Mouse (Mus musculus) gastrocnemius, adult 2 months (tissue): ENCODE measurements at regions not wholly inside any gene's neighbourhood (a gene's known extent, or its start where the extent isn't known, plus 50 kb on each side); places are given as distances from the start of the nearest gene placed in this dataset.

Source experiments
- DNase-seq: peaks from one replicate; pipeline ENCODE4 v3.0.0; 2022
- H3K27ac ChIP-seq: fragments of 200-600 bp; 2 replicates; pipeline ENCODE4 v1.8.1; 2022; ENCODE audit warnings: mild to moderate bottlenecking
- H3K4me3 ChIP-seq: fragments of 200-600 bp; 2 replicates; pipeline ENCODE4 v1.8.1; 2022; ENCODE audit warnings: mild to moderate bottlenecking, moderate library complexity
- CTCF ChIP-seq: fragments of 200-600 bp; IDR thresholded peaks from 2 replicates; pipeline ENCODE4 v1.8.1; 2022; ENCODE audit warnings: antibody characterized with exemption, mild to moderate bottlenecking, moderate library complexity
- intact Hi-C: fragments of 180-260 bp; cut with DNase I; formaldehyde crosslinking; loops from one replicate; pipeline ENCODE4 v1.15.1; 2025

DNA sequence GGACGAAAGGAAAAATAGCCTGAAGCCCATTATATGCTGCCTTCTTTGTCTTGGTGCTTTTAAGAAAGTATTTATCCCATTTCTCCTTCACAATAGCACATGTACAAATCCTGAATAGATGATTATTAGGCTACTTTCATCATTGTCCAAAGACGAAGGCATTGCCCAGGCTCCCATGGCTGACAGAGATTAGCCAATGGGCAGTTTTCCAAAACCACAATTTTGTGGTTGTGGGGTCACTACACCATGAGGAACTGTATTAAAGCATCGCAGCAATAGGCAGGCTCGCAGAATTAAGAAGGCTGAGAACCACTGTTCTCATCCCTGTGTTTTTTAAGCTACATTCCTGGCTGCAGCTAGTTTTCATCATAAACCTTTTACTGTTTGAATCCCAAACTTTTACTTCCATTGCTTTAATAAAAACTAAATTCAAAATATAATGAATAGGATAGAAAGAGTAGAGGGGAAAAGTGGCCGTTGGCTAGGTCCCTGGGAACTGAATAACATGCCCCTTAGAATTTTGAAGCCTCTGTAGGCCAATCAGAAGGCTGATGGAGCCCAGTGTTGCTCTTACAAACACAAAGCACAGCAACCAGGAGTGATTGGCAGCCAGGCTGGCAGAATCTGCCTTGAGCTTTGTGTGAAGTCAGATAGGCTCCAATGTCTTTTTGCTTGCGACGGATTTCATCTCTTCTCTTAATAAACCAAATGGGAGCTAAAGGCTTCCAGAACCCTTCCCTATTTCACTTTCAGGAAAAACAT, 199.7 kb downstream of the Galc start:
- DNase-seq, result no peak
- Histone ChIP-seq H3K27ac (no peak overlapping the region), H3K4me3 (no peak overlapping the region)
- intact Hi-C loops, result no loop called here
- no peak for TF ChIP-seq CTCF

DNA sequence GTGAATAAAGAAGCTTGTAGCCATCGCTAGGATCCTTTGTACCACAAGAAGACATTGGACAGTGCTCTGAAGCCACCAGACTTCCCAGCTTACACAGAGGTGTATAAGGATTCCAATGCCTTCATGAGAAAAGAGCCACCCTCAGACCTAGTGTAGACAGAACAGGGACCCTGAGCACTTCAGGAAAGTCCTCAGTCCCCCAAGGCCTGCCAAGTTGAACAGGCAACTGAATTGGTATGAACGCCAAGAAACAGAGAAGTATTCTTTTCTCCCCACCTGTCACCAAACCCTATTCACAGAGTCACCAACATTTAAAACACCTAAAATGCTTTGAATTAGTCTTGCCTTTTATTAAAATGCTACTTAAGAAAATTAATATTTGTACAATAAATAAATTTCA, 200.3 kb downstream of the Galc start:
- no peak overlapping the region for H3K4me3 ChIP-seq
- H3K27ac ChIP-seq, result no peak overlapping the region
- no peak for DNase-seq
- intact Hi-C loops, result no loop called here
- no peak for TF ChIP-seq CTCF

DNA sequence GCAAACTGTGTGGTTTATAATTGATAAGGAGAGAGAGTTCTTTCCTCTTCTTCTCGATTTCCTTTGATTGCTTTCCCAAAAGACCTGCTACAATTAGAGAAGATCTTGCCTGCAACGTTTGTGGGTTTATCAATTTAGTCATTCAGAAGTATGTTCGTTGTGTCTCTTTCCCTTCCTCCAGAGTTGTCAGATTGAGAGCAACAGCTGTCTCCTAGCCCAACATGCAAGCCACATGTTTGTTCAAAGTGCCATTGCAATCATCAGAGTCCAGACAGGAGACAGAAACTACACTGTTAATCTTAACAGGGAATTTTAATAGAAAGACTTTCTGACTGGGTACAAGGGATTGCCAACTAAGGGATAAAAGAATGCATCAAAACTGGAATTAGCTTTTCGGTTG, 208.3 kb downstream of the Galc start:
- TF ChIP-seq CTCF, result no peak
- Histone ChIP-seq H3K27ac (no peak overlapping the region), H3K4me3 (no peak overlapping the region)
- no peak for DNase-seq
- intact Hi-C loops, result no loop called here

DNA sequence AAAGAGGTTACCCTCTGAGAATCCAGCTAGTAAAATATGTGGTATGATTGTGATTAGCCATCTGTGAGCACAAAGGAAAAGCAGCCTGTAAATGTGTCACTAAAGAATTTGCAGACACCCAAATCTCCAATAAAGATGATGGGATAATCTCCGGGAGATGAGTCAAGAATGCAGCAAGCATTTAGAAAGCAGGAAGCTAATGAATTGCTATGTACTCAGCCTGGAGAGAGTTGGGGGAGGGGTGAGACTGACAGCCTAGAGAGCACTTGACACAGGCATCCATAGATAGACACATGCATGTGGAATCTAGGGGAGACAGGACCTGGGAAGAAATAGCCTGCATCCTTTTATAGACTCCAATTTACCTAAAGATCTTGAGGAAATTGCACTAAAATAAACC, 208.8 kb downstream of the Galc start:
- Histone ChIP-seq H3K4me3 (no peak overlapping the region), H3K27ac (no peak overlapping the region)
- no peak for DNase-seq
- no peak for TF ChIP-seq CTCF
- intact Hi-C loops, result no loop called here

DNA sequence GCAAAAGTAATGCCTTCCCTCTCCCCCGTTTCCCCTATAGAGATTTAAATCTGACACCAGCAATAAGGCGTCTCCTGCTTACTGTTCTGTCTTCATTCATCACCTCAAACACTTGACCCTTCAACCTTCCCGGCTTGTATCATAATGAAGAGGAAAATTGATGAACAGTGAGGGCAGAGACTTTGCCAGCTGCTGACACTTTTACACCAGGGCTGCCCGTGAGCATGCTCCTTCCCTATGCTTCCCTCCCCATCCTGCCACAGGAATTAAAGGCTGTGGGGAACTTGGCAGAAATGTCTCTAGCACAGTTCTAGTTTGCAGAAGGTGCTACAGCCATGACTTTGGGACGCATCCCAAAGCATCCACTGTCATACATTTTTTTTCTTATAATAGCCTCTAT, 209.2 kb downstream of the Galc start:
- TF ChIP-seq CTCF, result no peak
- intact Hi-C loops, result no loop called here
- no peak overlapping the region for H3K4me3 ChIP-seq
- no peak overlapping the region for H3K27ac ChIP-seq
- no peak for DNase-seq

DNA sequence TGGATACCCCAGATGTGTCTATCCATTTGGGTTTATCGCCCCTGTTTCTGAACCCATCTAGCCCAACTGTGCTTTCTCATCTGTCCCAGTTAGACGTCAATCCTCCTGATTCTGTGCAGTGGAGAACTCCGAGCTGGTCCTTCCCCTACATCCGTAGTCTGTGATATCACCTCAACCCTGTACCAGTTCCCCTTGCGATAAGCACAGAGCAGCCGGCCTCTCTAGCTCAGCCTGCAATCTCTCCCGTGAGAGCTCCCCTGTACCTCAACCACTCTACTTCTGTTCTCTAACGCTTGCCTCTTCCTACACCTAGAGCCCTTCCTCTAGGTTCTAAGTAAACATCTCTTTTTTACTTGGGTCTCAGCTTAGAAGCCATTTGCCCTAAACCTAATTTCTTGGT, 211.5 kb downstream of the Galc start:
- intact Hi-C loops, result no loop called here
- H3K4me3 ChIP-seq, result no peak overlapping the region
- no peak for DNase-seq
- no peak overlapping the region for H3K27ac ChIP-seq
- no peak for TF ChIP-seq CTCF

DNA sequence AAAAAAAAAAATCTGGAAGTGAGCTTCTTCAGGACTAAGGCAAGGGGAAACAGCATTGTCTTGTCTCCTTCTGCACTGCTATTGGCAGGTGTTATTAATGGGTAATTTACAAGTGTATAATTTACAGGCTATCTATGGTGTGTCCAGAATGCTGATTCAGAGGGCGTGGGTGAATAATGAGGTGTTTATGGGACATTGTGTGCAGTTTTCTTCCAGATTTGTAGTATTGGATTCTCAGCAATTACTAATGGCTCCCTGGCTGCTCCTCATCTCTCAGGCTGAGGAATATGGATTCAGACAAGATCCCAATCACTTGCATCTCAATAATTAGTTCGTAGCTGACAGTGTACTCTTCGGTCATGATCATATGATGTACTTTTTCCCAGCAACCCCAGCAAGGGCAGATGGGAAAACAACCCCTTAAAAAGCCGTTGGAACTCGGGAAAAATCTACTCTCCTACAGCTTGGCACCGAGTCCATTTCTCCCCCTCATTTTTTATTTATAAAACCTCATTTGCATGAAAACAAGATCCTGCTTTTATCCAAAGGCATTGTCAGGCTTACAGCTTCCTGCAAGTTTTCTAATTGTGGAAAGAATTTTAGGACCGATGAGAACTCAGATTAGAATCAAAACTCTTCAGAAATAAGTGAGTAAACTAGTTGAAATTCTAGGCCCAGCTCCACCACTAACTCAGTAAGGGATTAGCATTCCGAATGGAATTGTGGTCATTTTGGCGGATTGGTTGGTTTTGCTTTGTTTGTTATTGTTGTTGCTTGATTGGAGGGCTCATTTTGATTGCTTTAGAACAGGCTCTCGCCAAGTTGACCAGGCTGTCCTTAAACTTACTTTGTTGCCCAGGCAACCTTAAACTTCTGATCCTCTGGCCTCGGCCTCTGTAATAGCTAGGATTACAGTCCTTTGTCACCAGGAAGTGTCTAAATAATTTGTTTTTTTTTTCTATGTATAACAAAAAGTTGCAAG, 212.5 kb downstream of the Galc start:
- Histone ChIP-seq H3K27ac (no peak overlapping the region), H3K4me3 (no peak overlapping the region)
- intact Hi-C loops, result no loop called here
- TF ChIP-seq CTCF, result no peak
- no peak for DNase-seq

DNA sequence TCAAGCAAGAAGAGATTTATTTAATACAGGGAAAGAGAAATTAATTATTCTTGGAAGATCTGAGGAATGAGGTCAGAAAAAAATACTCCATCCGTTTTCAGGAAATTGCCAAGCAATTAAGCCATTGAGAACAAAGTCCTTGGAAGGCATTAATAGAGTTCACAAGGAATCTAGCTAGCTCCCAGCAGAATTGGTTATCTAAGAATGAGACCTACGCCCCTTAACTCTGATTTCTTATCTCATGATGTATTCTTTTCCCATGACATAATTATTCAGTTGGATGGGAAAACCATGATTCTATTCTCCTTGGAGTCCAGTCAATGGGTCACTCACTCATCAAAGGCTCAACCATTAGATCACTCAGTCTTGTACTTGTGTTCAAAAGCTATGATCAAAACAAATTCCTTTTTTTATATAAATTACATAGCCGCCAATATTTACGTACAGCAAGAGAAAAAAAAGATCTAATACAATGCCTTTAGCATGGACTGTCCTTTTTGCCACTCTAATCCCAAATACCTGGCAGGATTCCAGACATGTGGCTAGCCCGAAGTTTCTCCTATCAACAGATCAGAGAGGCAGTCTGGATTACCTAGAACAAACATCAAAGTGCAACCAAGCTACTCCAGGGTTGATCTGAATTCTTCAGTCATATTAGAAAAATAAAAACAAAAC, 213.3 kb downstream of the Galc start:
- H3K27ac ChIP-seq, result no peak overlapping the region
- DNase-seq, result no peak
- H3K4me3 ChIP-seq, result no peak overlapping the region
- no peak for TF ChIP-seq CTCF
- intact Hi-C loops, result no loop called here

DNA sequence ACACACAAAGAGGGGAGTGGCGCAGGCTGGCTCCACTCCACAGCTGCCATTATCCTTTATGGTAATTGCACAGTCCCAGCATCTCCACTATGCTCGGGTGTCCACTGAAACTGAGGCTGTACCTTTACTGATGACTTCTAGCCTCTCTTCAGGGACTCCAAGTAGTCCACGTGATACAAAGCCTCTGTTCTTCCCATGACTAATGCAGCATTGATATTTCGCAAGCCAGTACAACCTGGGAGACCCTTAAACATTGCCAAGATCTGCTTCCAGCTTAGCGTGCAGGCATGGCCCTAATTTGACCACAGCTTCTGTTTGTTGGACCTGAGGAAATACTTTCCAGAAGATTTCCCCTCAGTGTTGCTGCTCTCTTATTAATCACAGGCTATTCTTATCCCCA, 215.8 kb downstream of the Galc start:
- Histone ChIP-seq H3K4me3 (no peak overlapping the region), H3K27ac (no peak overlapping the region)
- no peak for TF ChIP-seq CTCF
- DNase-seq, result no peak
- intact Hi-C loops, result no loop called here

DNA sequence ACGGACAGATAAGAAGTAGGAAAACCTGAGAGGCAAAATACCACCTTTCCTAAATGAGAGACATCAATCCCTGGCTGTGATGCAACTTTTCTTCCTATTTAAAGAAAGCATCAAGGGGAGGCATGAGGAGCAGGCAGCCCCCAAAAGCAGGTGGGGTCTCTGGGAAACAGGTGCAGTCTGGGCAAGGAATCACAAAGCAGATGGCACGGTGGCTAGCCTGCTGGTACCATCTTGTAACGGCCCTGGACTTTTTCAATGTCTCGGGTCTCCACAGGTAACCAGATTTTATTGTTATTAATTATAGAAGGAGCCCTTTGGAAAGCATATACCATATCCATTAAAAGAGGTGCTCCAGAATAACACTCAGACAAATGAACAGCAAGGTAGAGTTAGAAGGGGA, 219.6 kb downstream of the Galc start:
- TF ChIP-seq CTCF, result no peak

DNA sequence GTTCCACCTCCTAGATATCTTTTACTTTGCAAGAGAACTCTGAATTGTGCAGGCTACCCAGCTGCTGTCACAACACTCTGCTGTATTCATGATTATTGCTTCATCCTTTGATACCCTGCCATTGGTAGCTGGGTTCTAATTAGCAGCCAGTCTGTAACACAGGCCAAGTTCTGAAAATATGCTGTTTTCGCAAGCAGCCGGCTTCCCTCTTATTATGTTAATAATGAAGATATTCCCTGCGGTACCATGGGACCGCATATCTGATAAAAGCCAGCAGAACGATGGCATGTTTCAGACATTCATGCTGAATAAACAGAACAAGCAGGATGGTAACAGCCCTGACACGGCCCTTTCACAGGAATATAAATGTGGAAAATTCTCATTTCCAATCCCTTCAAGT, 235.6 kb downstream of the Galc start:
- TF ChIP-seq CTCF, result no peak
- intact Hi-C loops, result no loop called here
- H3K4me3 ChIP-seq, result no peak overlapping the region
- H3K27ac ChIP-seq, result no peak overlapping the region
- DNase-seq, result no peak

More for the DNA sequence above, 219.6 kb downstream of the Galc start:
- Histone ChIP-seq H3K4me3 (no peak overlapping the region), H3K27ac (no peak overlapping the region)
- DNase-seq, result no peak
- intact Hi-C loops, result no loop called here

DNA sequence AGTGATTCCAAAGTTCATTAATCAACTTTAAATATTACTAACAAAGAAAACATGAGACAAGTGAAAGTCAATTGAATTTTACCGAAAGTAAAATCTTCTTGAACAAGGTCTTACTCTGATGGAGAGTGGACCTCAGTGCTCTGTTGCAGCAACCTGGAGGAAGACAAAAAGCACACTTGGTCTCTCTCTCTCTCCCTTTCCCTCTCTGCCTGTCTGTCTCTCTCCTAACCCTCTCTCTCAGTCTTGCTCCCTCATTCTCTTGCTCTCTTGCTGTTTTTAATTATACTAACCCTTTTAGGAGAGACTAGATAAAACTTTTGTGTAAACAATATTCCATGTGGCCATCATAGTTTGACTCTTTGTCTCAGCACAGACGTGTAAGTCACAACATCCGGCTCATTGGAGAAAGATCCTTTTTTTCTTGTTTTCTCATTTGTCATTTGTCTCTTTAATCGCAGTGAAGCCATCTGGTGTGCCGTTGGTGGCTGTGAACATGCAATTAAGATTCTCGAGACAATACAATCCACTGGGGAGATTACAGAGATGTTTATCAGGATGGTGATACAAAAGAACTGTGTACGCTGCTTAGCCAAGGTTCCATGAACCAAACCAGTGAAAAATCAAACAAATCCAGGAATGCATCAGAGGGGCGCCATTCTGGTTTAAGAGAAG, 244.5 kb downstream of the Galc start:
- intact Hi-C loops, result no loop called here
- TF ChIP-seq CTCF, result no peak
- Histone ChIP-seq H3K4me3 (no peak overlapping the region), H3K27ac (no peak overlapping the region)
- DNase-seq, result no peak

DNA sequence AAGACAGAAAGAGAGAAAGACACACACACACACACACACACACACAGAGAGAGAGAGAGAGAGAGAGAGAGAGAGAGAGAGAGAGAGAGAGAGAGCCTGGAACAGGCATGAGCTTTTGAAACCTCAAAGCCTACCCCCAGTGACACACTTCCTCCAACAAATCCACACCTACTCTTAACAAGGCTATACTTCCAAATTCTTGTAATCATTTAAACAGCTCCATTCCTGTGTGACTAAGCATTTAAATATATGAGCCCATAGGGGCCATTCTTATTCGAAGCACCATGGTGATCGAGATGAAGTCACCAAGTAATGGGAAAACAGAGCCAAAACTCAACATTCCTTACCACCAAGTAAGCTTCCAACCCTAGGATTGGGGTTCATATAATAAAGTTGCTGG, 250.1 kb downstream of the Galc start:
- intact Hi-C loops, result no loop called here
- H3K27ac ChIP-seq, result no peak overlapping the region
- no peak for TF ChIP-seq CTCF
- DNase-seq, result no peak
- H3K4me3 ChIP-seq, result no peak overlapping the region
